Mouse (Mus musculus): ENCODE results near the gene Olfr603. TPM values are rescaled to one million over a fixed set of nuclear protein-coding genes. Genes with fewer than 3 reads are reported as not detected.
"Not testable (repeated sequence)": the region's sequence is repeated elsewhere in the genome, so short reads cannot be mapped to it uniquely, and the experiment has no call there.

Olfr603 gene
- not detected for total RNA-seq (2021)
- long read RNA-seq, experiment 1, result 0 reads
- long read RNA-seq, experiment 2, result 0 reads

DNA sequence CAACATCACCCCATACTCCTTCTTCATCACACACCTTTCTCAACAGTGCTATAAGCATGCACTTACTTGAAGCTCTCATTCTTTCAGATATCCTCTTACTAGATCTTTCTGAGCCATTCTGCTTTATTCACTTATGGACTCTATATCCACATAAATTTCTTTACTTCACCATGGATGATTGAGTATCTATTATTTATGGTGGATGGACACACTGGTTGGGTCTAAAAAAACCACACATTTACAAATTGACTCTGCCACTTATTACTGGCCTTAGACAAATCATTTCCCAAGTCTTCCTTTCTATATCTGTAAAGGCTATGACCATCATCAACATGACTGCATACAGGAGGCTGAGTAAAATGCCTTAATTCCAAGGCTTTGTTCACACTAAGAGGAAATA lies at the start of gene Olfr603:
TSS of gene Olfr603 (minus strand) at position 101 of the 400 bp plus-strand sequence.
- DNase-seq (ENCODE audit: low spot score in 2 of 2), result no peak

GRCm38 (mm10) chr7:103414772-103415171 lies 28.8 kb upstream of the Olfr603 start, which contains the start of gene Usp17lc:
TSS of gene Usp17lc (plus strand) at chr7:103415072.
- DNase-seq (ENCODE audit: low spot score in 2 of 2), result not testable (repeated sequence)

DNA sequence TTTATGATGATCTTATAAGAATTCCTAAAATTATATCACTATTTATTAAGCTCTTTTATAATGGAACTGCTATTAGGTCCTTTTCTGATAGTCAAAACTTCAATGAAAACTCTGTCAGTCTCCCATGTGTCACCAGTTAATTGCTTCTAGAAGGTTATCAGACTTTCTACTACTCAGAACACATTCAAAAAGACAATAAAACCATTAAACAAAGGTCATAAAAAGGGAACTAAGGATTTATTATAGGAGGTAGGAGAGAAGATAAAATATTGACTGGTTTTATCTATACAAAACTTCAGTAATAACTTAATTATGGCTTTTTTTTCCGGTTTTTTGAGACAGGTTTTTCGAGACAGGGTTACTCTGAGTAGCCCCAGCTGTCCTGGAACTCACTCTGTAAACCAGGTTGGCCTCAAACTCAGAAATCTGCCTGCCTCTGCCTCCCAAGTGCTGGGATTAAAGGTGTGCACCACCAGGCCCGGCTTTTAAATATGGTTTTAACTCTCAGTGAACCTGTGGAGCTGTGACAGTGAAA lies 20.6 kb upstream of the Olfr603 start:
- not testable (repeated sequence) for DNase-seq (ENCODE audit: low spot score in 2 of 2)

DNA sequence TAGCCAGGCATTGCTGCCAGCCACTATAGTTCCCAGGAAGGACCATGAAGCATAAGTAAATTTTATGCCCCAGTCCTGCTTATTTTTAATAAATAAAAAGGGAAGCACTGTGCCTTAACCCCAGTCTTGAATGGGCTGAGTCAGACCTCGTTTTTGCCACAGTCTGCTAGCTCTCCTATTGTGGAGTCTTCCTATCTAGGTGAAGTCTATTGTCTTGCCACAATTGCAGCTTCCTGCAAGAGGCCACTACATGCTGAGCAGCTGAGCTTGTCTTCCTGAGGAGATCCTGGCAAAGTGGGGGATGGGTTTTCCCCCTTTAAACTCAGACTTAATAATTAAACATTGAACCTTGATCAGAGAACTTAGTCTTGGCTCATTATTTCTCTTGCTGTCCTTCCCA lies 13.0 kb upstream of the Olfr603 start:
- DNase-seq (ENCODE audit: low spot score in 2 of 2), result no peak

DNA sequence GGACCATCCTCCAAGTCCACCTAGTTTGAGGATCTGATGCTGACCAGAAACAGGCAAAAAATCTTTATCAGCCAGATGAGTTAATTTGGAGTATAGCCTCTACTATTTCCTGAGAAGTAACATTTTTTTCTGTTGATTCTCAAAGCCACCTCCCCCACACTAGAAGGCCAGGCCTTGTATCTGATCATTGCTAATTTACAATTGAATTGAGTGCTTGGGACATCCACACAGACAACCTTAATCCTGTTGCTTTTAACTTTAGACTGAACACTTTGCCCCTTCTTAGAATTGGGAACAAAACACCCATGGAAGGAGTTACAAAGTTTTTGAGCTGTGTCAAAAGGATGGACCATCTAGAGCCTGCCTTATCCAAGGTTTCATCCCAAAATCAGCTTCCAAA lies 11.8 kb upstream of the Olfr603 start:
- no peak for DNase-seq (ENCODE audit: low spot score in 2 of 2)

GRCm38 (mm10) chr7:103362555-103362954 lies 23.4 kb downstream of the Olfr603 start, which contains the start of gene Olfr601:
TSS of gene Olfr601 (minus strand) at chr7:103362655.
- DNase-seq (ENCODE audit: low spot score in 2 of 2), result no peak

GRCm38 (mm10) chr7:103349569-103349968 lies 36.4 kb downstream of the Olfr603 start, which contains the start of gene Olfr600:
TSS of gene Olfr600 (minus strand) at chr7:103349669.
- no peak for DNase-seq (ENCODE audit: low spot score in 2 of 2)

DNA sequence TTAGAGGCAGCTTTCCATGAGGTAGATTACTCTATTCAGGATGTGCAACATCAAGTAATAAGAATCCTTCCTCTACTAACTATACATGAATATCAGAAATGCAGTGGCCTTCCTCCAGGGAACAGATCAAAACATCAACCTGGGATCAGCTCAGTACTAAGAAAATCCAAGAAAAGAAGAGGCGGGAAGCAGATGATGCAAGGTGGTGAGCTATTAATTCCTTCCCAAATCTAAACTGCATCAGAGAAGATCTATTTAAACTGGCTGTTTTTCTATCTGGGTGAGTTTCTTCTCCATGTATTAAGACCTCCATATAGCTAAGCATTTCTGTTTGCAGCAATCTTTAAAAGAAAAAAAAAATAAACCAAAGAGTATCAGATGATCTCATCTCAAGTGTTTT lies 50.4 kb downstream of the Olfr603 start, which contains the start of gene Olfr599:
TSS of gene Olfr599 (plus strand) at position 301 of the 400 bp plus-strand sequence.
- DNase-seq (ENCODE audit: low spot score in 2 of 2), result no peak

Small RNA genes within 50 kb of the gene (microRNA-seq; reads per million reads assigned to microRNA genes)
- 0 reads per million in 2 experiments for gene Gm25774 (ENCODE audit: borderline number of aligned reads in 2 of 2)

Other genes starting within 250 kb of the Olfr603 start
- gene Olfr588-ps1, start 245.3 kb downstream of the Olfr603 start, total RNA-seq (2021), result not detected
- gene Olfr589, start 229.8 kb downstream of the Olfr603 start, total RNA-seq (2021), result not detected
- gene Olfr591, start 207.8 kb downstream of the Olfr603 start, total RNA-seq (2021), result not detected
- gene Olfr592, start 201.4 kb downstream of the Olfr603 start, total RNA-seq (2021), result not detected
- gene Olfr593, start 174.3 kb downstream of the Olfr603 start, total RNA-seq (2021), result not detected
- gene Olfr594, start 169.2 kb downstream of the Olfr603 start, total RNA-seq (2021), result not detected
- not detected for gene Usp17ld, start 133.7 kb downstream of the Olfr603 start, total RNA-seq (2021)
- gene Olfr596, start 80.5 kb downstream of the Olfr603 start, total RNA-seq (2021), result not detected
- gene Olfr597, start 69.9 kb downstream of the Olfr603 start, total RNA-seq (2021), result not detected
- not detected for gene Olfr598, start 62.6 kb downstream of the Olfr603 start, total RNA-seq (2021)
- not detected for gene Olfr599, start 50.3 kb downstream of the Olfr603 start, total RNA-seq (2021)
- not detected for gene Olfr600, start 36.5 kb downstream of the Olfr603 start, total RNA-seq (2021)
- gene Olfr601, start 23.5 kb downstream of the Olfr603 start, total RNA-seq (2021), result not detected
- gene Usp17lc, start 28.9 kb upstream of the Olfr603 start, total RNA-seq (2021), result not detected
- gene Olfr605, start 59.3 kb upstream of the Olfr603 start, total RNA-seq (2021), result not detected
- gene Olfr606, start 62.9 kb upstream of the Olfr603 start, total RNA-seq (2021), result not detected
- not detected for gene Olfr607, start 78.0 kb upstream of the Olfr603 start, total RNA-seq (2021)
- gene Olfr608, start 83.7 kb upstream of the Olfr603 start, total RNA-seq (2021), result not detected
- not detected for gene Olfr609, start 111.9 kb upstream of the Olfr603 start, total RNA-seq (2021)
- not detected for gene Olfr610, start 125.9 kb upstream of the Olfr603 start, total RNA-seq (2021)
- not detected for gene Olfr611, start 134.7 kb upstream of the Olfr603 start, total RNA-seq (2021)
- not detected for gene Olfr612, start 156.5 kb upstream of the Olfr603 start, total RNA-seq (2021)
- not detected for gene Olfr613, start 161.9 kb upstream of the Olfr603 start, total RNA-seq (2021)
- gene Olfr615, start 169.9 kb upstream of the Olfr603 start, total RNA-seq (2021), result not detected
- not detected for gene Olfr616, start 183.0 kb upstream of the Olfr603 start, total RNA-seq (2021)
- gene Olfr617, start 186.9 kb upstream of the Olfr603 start, total RNA-seq (2021), result not detected
- not detected for gene Olfr618, start 203.9 kb upstream of the Olfr603 start, total RNA-seq (2021)
- gene Olfr619, start 214.4 kb upstream of the Olfr603 start, total RNA-seq (2021), result not detected
- gene Olfr620, start 226.4 kb upstream of the Olfr603 start, total RNA-seq (2021), result not detected